Mouse (Mus musculus) forebrain, embryonic 10.5 days (tissue): ENCODE measurements around the gene Sec61a1. TPM values are rescaled to one million over a fixed set of nuclear protein-coding genes. Genes with fewer than 3 reads are reported as not detected.
A peak's percentile ranks its signal among the peaks of the same experiment; 100 is the strongest.

ENCODE experiments used
- DNase-seq: peaks from one replicate; pipeline ENCODE4 v3.0.0-alpha.2; 2017; ENCODE audit warnings: low spot score; ENCODE audit errors: extremely low spot score
- H3K27ac ChIP-seq: fragments of 300-500 bp; sonication (generic); 2 replicates; pipeline ENCODE4 v1.5.1; 2016; ENCODE audit warnings: mild to moderate bottlenecking
- H3K27me3 ChIP-seq: fragments of 300-500 bp; sonication (generic); 2 replicates; pipeline ENCODE4 v1.6.1; 2016; ENCODE audit warnings: mild to moderate bottlenecking; ENCODE audit not compliant: poor library complexity, severe bottlenecking
- H3K36me3 ChIP-seq: fragments of 300-500 bp; sonication (generic); replicated peaks from 2 replicates; pipeline ENCODE4 v1.6.1; 2016; ENCODE audit warnings: mild to moderate bottlenecking, moderate library complexity
- H3K4me1 ChIP-seq: fragments of 300-500 bp; sonication (generic); 2 replicates; pipeline ENCODE4 v1.6.1; 2016
- H3K4me3 ChIP-seq: fragments of 300-500 bp; sonication (generic); 2 replicates; pipeline ENCODE4 v1.5.1; 2016; ENCODE audit warnings: mild to moderate bottlenecking, moderate library complexity
- H3K9me3 ChIP-seq: fragments of 300-500 bp; sonication (generic); 2 replicates; pipeline ENCODE4 v1.6.1; 2016; ENCODE audit warnings: mild to moderate bottlenecking, moderate library complexity
- WGBS: fragments of 180-500 bp; shearing (Covaris S2); methylation state at CpG from one replicate; pipeline ENCODE4 v1.1.7; 2016; 5-methylcytosine and 5-hydroxymethylcytosine counted together
- polyA plus RNA-seq: library from polyadenylated mRNA; unstranded; fragments of >200 nt; fragmentation: Nextera tagmentation; extraction: Ambion mirVana; gene quantifications from 2 replicates; pipeline ENCODE4 v1.2.1, GENCODE M21; 2016

Sec61a1 gene
- polyA plus RNA-seq, 1 experiment from 2014 or later = 211 TPM

DNA sequence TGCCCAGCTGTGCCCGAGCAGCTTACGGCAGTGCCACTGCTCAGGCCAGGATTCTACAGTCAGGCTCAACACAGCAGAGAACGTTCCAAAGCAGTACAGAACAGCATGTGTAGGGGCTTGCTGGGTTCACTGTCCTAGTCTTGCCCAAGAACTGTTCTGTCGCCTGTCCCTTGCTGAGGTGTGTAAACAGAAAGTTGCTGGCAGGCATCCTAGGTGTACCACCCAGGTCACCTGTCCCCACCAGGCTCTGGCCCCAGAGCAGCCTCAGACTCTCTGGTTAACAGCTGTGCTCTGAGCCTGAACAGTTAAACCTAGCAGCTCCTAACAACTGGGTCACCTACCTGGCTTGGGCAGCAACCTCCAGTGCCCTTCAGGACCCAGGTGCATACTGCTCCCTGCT is 15.7 kb downstream of the Sec61a1 start:
- WGBS = 95% methylated on average over 4 of the region's 4 CpGs
- H3K9me3 ChIP-seq = no peaks in the 10 kb centered on the region
- peaks cover 13% of the 10 kb centered on the region for H3K4me1 ChIP-seq
- H3K27me3 ChIP-seq = peaks cover 15% of the 10 kb centered on the region
- DNase-seq = no peak
- H3K27ac ChIP-seq = no peak overlapping the region
- no peak overlapping the region for H3K4me3 ChIP-seq
- peaks cover 71% of the 10 kb centered on the region for H3K36me3 ChIP-seq

DNA sequence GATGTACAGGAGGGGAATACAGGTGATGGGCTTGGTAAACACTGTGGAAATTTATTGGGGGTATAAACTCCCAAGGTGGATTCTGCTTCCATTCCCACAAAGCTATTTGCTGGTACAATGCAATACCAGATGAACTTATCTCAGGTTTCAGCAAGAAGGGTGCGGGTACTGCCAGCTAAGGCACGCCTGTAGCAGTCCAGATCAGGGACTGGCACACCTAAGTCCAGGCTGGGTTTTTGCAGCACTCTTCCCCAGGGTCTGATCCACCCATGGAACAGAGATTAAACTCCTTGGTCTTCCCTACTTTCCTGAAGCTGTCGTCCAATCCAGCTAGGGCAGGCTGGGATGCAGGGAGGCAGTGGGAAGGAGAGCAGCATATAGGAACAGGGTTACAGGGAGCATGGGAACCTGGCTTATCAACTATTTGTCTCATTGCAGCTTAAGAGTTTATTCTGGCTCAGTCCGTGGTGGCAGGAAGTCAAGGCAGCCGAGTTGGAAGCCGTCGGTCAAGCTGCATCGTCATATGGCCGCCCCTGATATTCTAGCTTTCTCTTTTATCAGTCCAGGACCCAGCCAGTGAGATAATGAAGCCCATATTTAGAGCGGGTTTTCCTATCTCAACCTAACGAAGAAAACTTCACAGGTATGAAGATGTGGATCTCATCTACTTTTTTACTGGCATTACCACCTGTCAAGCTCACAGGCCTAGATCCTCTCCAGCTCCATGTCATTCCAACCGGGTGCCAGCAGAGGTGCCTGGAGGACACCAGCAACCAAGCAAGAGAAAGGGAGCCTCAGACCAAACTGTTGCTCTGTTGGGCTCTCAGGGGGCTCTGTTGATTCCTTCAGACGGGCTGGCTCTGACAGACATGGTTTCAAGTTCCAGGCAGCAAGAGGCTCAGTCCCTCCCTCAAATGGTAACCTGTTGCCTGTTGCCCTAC is 16.4 kb downstream of the Sec61a1 start:
- no peak overlapping the region for H3K27ac ChIP-seq
- H3K4me1 ChIP-seq = peaks cover 13% of the 10 kb centered on the region
- peaks cover 15% of the 10 kb centered on the region for H3K27me3 ChIP-seq
- H3K4me3 ChIP-seq = no peak overlapping the region
- DNase-seq = no peak
- no peaks in the 10 kb centered on the region for H3K9me3 ChIP-seq
- 85% methylated on average over 13 of the region's 13 CpGs for WGBS
- H3K36me3 ChIP-seq = peaks cover 71% of the 10 kb centered on the region

DNA sequence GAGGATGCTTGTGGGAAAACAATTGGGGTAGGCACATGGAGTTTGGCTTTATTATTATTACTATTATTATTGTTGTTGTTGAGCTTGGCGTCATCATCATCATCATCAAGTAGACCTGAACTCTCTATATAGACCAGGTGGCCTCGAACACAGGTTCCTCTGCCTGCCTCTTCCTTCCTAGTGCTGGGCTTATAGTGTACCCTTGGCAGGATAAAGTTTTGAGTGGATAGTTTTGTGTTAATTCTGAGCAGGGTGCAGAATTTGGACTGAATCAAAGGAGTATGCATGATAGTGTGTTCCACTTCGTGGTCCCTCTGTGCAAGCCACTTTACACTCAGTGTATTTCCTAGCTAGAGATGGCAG is 18.3 kb downstream of the Sec61a1 start:
- 6% methylated on average over 3 of the region's 3 CpGs for WGBS
- H3K27ac ChIP-seq = peak overlapping the region; percentile 76; the same call in 1 of the 2 replicates
- DNase-seq = no peak
- H3K4me3 ChIP-seq = peak overlapping the region; percentile 66
- H3K9me3 ChIP-seq = no peaks in the 10 kb centered on the region
- peaks cover 71% of the 10 kb centered on the region for H3K36me3 ChIP-seq
- H3K4me1 ChIP-seq = peaks cover 13% of the 10 kb centered on the region
- H3K27me3 ChIP-seq = peaks cover 15% of the 10 kb centered on the region

DNA sequence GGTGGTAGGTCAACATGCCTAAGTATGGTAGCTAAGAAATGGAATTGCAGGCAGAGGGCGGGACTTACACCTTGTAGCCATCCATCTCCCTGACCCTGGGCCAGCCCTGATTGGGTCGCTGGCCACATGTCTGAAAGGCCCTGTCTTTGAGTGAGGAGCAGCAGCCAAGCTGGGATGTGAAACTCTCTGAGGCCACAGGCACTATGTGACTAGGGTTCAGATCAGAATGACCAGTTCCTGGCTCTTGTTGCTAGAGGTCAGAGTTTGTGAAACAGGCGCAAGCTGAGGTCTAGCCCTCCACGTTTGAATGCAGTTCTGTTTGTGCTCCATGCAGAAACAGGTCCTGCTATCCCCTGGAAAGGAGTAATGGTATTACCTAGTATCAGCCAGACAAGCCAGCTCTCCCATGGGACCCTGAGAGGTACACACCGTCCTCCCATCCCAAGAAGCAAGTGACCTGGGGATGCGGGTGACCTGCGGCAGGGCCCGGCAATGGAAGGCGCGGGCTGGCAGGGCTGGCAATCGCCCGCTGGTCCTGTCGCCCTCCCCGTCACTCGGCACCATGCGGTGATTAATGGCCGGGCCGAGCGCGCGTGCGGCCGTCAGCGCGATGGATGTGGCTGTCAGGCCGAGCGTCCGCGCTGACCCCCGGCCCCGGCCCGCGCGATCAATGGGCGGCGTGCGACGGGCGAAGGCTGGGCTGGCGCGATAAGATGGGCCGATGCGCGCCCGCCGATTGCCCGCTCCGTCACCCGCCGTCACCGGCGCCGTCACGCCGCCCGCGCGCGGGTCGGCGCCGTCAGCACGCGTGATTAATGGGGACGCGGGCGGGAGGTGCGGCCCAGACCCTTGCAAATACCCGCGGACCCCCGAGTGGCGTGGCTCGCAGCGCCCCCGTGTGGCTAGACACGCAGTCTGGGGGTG is 19.0 kb downstream of the Sec61a1 start:
- H3K9me3 ChIP-seq = no peaks in the 10 kb centered on the region
- peak; percentile 73 for DNase-seq
- H3K4me3 ChIP-seq = peak overlapping the region; percentile 66
- peak overlapping the region; percentile 76 for H3K27ac ChIP-seq
- H3K27me3 ChIP-seq = peaks cover 15% of the 10 kb centered on the region
- H3K4me1 ChIP-seq = peaks cover 13% of the 10 kb centered on the region
- WGBS = 3% methylated on average over 76 of the region's 76 CpGs
- H3K36me3 ChIP-seq = peaks cover 65% of the 10 kb centered on the region

DNA sequence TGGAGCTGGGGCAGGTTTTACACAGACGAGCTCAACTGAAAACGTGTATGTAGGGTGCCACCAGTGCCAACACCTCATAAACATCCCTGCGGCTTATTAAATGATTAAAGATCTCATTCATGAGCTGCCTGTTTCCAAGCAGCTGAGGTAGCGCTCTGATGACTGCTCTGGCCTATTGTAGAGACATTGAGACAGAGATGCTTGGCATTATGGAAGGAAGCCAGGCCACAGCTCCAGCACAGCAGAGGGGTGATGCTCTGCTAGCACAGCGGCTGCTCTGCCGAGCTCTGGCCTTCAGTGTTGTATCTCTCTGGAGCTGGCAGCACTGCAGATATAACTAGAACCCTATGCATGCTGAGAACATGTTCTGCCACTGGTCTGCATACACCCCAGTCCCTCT is 25.0 kb downstream of the Sec61a1 start:
- Histone ChIP-seq H3K36me3 (peaks cover 87% of the 10 kb centered on the region), H3K9me3 (no peaks in the 10 kb centered on the region), H3K4me3 (no peak overlapping the region), H3K27ac (no peak overlapping the region), H3K27me3 (peaks cover 3% of the 10 kb centered on the region; the same call in 1 of the 2 replicates), H3K4me1 (no peaks in the 10 kb centered on the region)
- DNase-seq = no peak
- WGBS = 92% methylated on average over 6 of the region's 6 CpGs

DNA sequence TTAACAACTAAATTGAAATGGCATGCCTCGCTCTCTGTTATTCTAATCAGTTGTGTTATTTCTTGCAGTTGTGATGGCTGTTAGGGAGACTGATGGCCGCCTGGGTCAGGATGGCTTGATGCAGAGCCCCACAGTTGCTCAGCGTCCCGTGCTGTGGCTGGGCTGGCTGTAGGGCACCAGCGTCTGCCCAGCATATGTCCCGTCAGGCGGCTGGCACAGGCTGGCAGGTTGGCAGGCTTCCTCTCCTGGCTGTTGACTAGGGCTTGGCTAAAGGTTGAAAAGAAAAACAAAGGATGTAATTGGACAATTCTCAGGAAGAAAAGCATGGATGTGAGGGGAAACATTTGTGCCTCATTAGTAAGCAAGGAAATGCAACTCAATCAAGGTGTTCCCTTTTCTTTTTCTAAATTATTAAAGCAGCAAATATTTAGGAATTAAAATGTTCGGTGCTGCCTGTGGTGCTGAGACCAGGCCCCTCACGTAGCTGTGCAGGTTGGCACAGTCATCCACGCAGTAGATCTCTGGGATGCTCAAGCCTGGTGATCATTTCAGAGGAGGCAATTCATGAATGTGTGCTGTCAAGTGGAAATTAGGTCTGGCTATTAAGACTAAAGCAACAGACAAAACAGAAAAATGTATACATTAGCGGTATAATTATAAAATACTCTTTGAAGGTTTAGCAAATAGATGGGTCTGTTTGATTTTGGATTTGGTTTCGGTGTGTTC is 27.9 kb downstream of the Sec61a1 start:
- H3K9me3 ChIP-seq = no peaks in the 10 kb centered on the region
- H3K36me3 ChIP-seq = peaks cover 87% of the 10 kb centered on the region
- no peak for DNase-seq
- H3K27me3 ChIP-seq = no peaks in the 10 kb centered on the region
- no peaks in the 10 kb centered on the region for H3K4me1 ChIP-seq
- WGBS = 95% methylated on average over 12 of the region's 12 CpGs
- no peak overlapping the region for H3K27ac ChIP-seq
- H3K4me3 ChIP-seq = no peak overlapping the region

DNA sequence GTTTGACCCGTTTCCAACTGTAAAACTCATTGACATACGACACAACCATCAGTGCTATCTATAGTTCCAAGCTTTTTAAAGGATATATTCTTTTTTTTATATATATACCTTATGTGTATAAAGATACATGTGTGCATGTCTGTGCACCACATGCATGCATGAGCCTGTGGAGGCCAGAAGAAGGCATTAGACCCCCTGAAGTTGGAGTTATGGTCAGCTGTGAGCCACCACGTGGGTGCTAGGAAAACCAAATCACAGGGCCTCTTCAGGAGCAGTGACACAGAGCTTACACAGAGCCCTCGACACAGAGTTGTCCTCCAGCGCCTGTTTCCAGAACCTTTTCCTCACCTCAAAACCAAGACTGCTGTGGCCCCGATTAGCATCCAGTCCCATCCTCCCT is 28.9 kb downstream of the Sec61a1 start:
- Histone ChIP-seq H3K36me3 (peaks cover 92% of the 10 kb centered on the region), H3K9me3 (no peaks in the 10 kb centered on the region), H3K27ac (no peak overlapping the region), H3K27me3 (no peaks in the 10 kb centered on the region), H3K4me1 (no peaks in the 10 kb centered on the region), H3K4me3 (no peak overlapping the region)
- 91% methylated on average over 6 of the region's 6 CpGs for WGBS
- no peak for DNase-seq

DNA sequence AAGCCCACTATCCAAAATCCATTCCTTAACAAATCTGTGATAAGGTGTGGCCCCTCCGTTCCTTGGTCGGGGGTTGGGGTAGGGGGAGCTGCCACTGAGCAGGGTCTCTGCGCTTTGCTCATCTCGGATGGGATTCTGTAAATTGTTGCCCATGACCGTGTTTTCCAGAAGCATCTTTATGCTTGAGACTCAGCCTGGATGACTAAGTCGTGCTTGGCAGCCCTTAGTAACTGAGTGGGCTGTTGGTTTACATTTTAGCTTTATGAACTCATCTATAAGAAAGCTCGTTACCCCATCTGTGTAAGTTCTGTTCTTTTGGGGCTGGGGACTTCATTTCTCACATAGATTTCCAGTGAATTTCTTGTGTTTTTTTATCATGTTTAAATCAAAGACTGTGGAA is 29.7 kb downstream of the Sec61a1 start:
- Histone ChIP-seq H3K4me1 (no peaks in the 10 kb centered on the region), H3K4me3 (no peak overlapping the region), H3K27ac (no peak overlapping the region), H3K36me3 (peaks cover 96% of the 10 kb centered on the region), H3K27me3 (no peaks in the 10 kb centered on the region), H3K9me3 (no peaks in the 10 kb centered on the region)
- no peak for DNase-seq
- WGBS = 94% methylated on average over 7 of the region's 7 CpGs

DNA sequence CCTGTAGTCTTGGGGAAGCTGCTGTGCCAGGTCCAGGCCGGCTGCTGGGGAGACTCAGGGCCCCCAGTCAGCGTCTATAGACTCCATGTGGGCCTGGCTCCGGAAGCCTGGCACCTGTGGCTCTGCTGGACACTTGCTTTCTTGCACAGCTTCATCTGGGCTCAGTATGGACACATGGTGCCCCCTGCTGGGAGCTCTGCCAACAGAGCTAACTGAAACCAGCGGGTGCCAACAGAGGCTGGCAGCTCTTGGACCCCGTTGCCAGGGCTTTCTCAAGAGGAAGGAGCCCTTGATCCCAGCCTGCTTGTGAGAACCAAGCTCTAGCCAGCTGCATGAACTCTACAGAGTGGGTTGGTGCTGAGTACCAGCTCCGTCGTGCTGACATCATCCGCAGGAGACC is 31.8 kb downstream of the Sec61a1 start:
- Histone ChIP-seq H3K27me3 (no peaks in the 10 kb centered on the region), H3K36me3 (peaks cover 96% of the 10 kb centered on the region), H3K9me3 (no peaks in the 10 kb centered on the region), H3K27ac (no peak overlapping the region), H3K4me1 (no peaks in the 10 kb centered on the region), H3K4me3 (no peak overlapping the region)
- 94% methylated on average over 8 of the region's 8 CpGs for WGBS
- DNase-seq = no peak

DNA sequence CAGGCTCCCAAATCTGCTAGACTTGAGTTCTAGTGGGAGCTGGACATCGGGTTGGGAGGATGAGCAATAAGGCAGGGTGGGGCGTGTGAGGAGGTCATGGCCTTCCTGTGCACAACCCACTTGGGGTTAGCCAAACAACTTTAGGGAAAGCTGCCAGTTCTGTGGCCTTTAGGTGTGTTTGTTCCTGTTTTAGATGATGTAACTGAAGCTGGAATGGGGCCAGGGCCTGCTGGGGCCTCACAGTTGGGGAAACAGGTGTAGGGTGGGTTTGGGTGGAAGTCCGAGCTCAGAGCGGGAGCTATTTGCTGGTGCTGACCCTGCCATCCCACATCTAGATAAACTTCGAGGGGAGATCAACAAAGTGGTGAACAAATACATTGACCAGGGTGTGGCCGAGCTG is 33.3 kb downstream of the Sec61a1 start:
- 95% methylated on average over 6 of the region's 6 CpGs for WGBS
- DNase-seq = no peak
- no peaks in the 10 kb centered on the region for H3K9me3 ChIP-seq
- H3K27me3 ChIP-seq = no peaks in the 10 kb centered on the region
- H3K36me3 ChIP-seq = peaks cover 96% of the 10 kb centered on the region
- no peak overlapping the region for H3K4me3 ChIP-seq
- no peak overlapping the region for H3K27ac ChIP-seq
- no peaks in the 10 kb centered on the region for H3K4me1 ChIP-seq

DNA sequence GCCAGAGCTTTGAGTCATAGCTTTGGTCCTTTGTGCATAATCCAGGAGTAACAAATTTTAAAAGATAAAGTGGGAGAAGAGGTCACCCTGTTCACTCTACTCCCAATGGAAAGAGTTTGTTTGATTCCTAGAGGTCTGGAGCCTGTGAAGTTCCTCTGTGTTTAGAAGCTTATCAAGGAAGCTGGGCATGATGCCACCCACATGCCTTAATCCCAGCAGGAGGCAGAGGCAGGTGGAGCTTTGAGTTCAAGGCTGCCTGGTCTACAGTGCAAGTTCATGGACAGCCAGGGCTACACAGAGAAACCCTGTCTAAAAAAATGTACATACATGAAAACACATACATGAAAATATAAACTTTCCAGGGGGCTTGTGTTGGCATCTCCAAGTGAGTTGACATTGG is 34.8 kb downstream of the Sec61a1 start:
- H3K4me3 ChIP-seq = no peak overlapping the region
- H3K27me3 ChIP-seq = no peaks in the 10 kb centered on the region
- no peaks in the 10 kb centered on the region for H3K9me3 ChIP-seq
- no peaks in the 10 kb centered on the region for H3K4me1 ChIP-seq
- no peak for DNase-seq
- peaks cover 100% of the 10 kb centered on the region for H3K36me3 ChIP-seq
- no peak overlapping the region for H3K27ac ChIP-seq

DNA sequence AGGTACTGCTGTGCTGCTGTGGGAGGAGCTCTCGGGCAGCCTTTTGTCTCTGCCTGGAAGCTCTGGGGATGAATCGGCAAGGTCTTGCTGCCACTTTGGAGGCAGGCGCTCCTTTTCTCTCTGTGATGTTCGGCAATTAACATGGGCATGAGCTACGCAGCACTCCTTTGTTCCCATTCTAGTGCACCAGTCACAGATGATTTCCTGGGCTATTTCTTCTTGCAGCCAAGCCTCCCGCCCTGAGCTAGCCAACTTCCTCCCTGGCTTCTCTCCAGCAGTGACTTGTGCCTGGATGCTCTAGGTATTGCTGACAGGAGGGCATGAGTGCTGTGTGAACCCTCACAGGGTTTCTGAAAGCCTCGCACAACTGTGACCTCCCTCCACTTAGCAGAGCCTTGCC is 35.6 kb downstream of the Sec61a1 start:
- H3K4me1 ChIP-seq = no peaks in the 10 kb centered on the region
- H3K4me3 ChIP-seq = no peak overlapping the region
- peaks cover 100% of the 10 kb centered on the region for H3K36me3 ChIP-seq
- no peak overlapping the region for H3K27ac ChIP-seq
- no peak for DNase-seq
- 84% methylated on average over 7 of the region's 7 CpGs for WGBS
- no peaks in the 10 kb centered on the region for H3K27me3 ChIP-seq
- H3K9me3 ChIP-seq = no peaks in the 10 kb centered on the region
